Mouse (Mus musculus) lung, embryonic 14.5 days (tissue): ENCODE data around the gene Cep135. TPM values are rescaled to one million over a fixed set of nuclear protein-coding genes. Genes with fewer than 3 reads are reported as not detected.

Experiments used
- ATAC-seq: fragments of 200-750 bp; cut with Nextera tagmentation; 2 replicates; pipeline ENCODE4 v1.8.0; 2017; ENCODE audit warnings: mild to moderate bottlenecking, moderate TSS enrichment, moderate library complexity; ENCODE audit not compliant: insufficient read depth
- DNase-seq: peaks from one replicate; pipeline ENCODE4 v3.0.0-alpha.2; 2015
- H3K27ac ChIP-seq: fragments of 300-500 bp; sonication (generic); 2 replicates; pipeline ENCODE4 v1.5.1; 2014; ENCODE audit warnings: low read depth, mild to moderate bottlenecking, moderate library complexity
- H3K27me3 ChIP-seq: fragments of 300-500 bp; sonication (generic); 2 replicates; pipeline ENCODE4 v1.6.1; 2014; ENCODE audit warnings: low read length, control low read depth; ENCODE audit not compliant: insufficient read depth
- H3K36me3 ChIP-seq: fragments of 300-500 bp; sonication (generic); 2 replicates; pipeline ENCODE4 v1.6.1; 2014; ENCODE audit warnings: control low read depth; ENCODE audit not compliant: insufficient read depth
- H3K4me1 ChIP-seq: fragments of 300-500 bp; sonication (generic); 2 replicates; pipeline ENCODE4 v1.6.1; 2014; ENCODE audit warnings: antibody characterized with exemption, control low read depth; ENCODE audit not compliant: insufficient read depth
- H3K4me2 ChIP-seq: fragments of 300-500 bp; sonication (generic); 2 replicates; pipeline ENCODE4 v1.6.1; 2014; ENCODE audit warnings: mild to moderate bottlenecking
- H3K4me3 ChIP-seq: fragments of 300-500 bp; sonication (generic); 2 replicates; pipeline ENCODE4 v1.5.1; 2014; ENCODE audit warnings: low read depth, low read length
- H3K9ac ChIP-seq: fragments of 300-500 bp; sonication (generic); 2 replicates; pipeline ENCODE4 v1.6.1; 2014
- H3K9me3 ChIP-seq: fragments of 300-500 bp; sonication (generic); 2 replicates; pipeline ENCODE4 v1.6.1; 2016; ENCODE audit warnings: low read depth, low read length, control low read depth
- CTCF ChIP-seq: IDR thresholded peaks from 2 replicates; pipeline ENCODE4 v1.5.1; 2016; ENCODE audit warnings: antibody characterized with exemption, low read depth
- WGBS: fragments of 180-500 bp; shearing (Covaris S2); extraction: QIAGEN DNeasy Blood & Tissue Kit; methylation state at CpG from one replicate; pipeline ENCODE4 v1.1.7; 2014; 5-methylcytosine and 5-hydroxymethylcytosine counted together
- polyA plus RNA-seq: library from polyadenylated mRNA; unstranded; fragments of >200 nt; fragmentation: Nextera tagmentation; extraction: Ambion mirVana; gene quantifications from 2 replicates; pipeline ENCODE4 v1.2.1, GENCODE M21; 2014

Gene Cep135
- polyA plus RNA-seq, 1 experiment from 2014 or later = 9.6 TPM

GRCm38 (mm10) chr5:76666026-76666756 is 77.7 kb downstream of the Cep135 start:
- no peaks in the 10 kb centered on the region for H3K4me1 ChIP-seq
- ATAC-seq (no peak), DNase-seq (no peak)
- H3K27me3 ChIP-seq = no peaks in the 10 kb centered on the region
- no peak overlapping the region for H3K4me2 ChIP-seq
- TF ChIP-seq CTCF = no peak
- H3K4me3 ChIP-seq = no peak overlapping the region
- 63% methylated on average over 6 of the region's 6 CpGs for WGBS
- no peaks in the 10 kb centered on the region for H3K9me3 ChIP-seq
- no peaks in the 10 kb centered on the region for H3K36me3 ChIP-seq
- no peak overlapping the region for H3K27ac ChIP-seq
- H3K9ac ChIP-seq = no peak overlapping the region

DNA sequence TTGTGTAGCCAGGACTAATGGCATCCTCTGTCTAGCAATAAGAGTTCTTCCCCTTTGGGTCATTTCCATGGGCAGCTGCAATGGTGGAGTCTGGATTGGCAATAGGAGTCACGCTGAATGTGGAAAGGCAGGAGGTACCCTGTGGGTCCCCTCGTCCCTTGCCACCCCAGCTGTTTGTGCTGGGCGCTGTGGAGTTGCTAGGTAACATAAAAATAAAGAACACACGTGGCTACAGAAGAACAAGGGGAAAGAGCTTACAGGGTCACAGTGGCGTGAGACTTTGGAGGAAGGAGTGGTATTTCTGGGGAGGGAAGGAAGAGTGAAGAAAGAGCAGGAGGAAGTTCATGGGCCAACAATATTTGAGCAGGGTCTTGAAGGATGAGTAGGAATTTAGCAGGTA is 79.6 kb downstream of the Cep135 start:
- no peak overlapping the region for H3K27ac ChIP-seq
- no peaks in the 10 kb centered on the region for H3K9me3 ChIP-seq
- H3K36me3 ChIP-seq = no peaks in the 10 kb centered on the region
- no peak overlapping the region for H3K9ac ChIP-seq
- DNase-seq (no peak), ATAC-seq (no peak)
- H3K27me3 ChIP-seq = no peaks in the 10 kb centered on the region
- H3K4me2 ChIP-seq = no peak overlapping the region
- 67% methylated on average over 5 of the region's 5 CpGs for WGBS
- no peak overlapping the region for H3K4me3 ChIP-seq
- H3K4me1 ChIP-seq = no peaks in the 10 kb centered on the region
- no peak for TF ChIP-seq CTCF

DNA sequence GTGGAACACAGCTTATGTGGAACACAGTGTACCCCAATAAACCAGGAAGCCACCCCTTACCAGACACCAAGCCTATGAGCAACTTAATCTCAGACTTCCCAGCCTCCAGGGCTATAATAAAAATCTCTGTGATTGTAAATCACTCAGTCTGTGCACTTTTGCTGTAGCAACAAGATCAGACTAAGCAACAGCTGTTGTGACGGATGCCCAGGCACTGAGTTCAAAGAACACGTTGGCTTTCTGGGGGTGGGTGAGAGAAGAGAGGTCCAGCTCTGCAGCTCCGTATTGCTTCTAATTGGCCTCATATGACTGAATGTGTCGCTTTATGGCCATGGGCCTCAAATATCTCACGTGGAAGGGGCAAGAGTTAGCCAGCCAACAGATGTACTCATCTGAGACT is 80.0 kb downstream of the Cep135 start:
- no peak for ATAC-seq
- Histone ChIP-seq H3K36me3 (no peaks in the 10 kb centered on the region), H3K4me3 (no peak overlapping the region), H3K4me2 (no peak overlapping the region), H3K27me3 (no peaks in the 10 kb centered on the region), H3K4me1 (no peaks in the 10 kb centered on the region), H3K9ac (no peak overlapping the region), H3K9me3 (no peaks in the 10 kb centered on the region), H3K27ac (no peak overlapping the region)
- DNase-seq = no peak
- TF ChIP-seq CTCF = no peak
- 78% methylated on average over 5 of the region's 5 CpGs for WGBS

- Histone ChIP-seq H3K27ac (no peak overlapping the region), H3K9ac (no peak overlapping the region), H3K4me3 (no peak overlapping the region), H3K27me3 (no peaks in the 10 kb centered on the region), H3K9me3 (no peaks in the 10 kb centered on the region), H3K4me1 (no peaks in the 10 kb centered on the region), H3K36me3 (no peaks in the 10 kb centered on the region), H3K4me2 (no peak overlapping the region)
- ATAC-seq (no peak), DNase-seq (no peak)
- 88% methylated on average over 10 of the region's 10 CpGs for WGBS
- no peak for TF ChIP-seq CTCF
Measured at GRCm38 (mm10) chr5:76670183-76670582, 81.7 kb downstream of the Cep135 start.

- no peaks in the 10 kb centered on the region for H3K36me3 ChIP-seq
- DNase-seq (no peak), ATAC-seq (no peak)
- WGBS = 89% methylated on average over 5 of the region's 5 CpGs
- H3K27me3 ChIP-seq = no peaks in the 10 kb centered on the region
- no peak overlapping the region for H3K4me2 ChIP-seq
- no peak overlapping the region for H3K4me3 ChIP-seq
- no peak overlapping the region for H3K9ac ChIP-seq
- no peaks in the 10 kb centered on the region for H3K4me1 ChIP-seq
- TF ChIP-seq CTCF = no peak
- H3K27ac ChIP-seq = no peak overlapping the region
- no peaks in the 10 kb centered on the region for H3K9me3 ChIP-seq
Measured at GRCm38 (mm10) chr5:76674022-76674653, 85.6 kb downstream of the Cep135 start.

GRCm38 (mm10) chr5:76675369-76675768 is 86.9 kb downstream of the Cep135 start:
- Histone ChIP-seq H3K4me2 (no peak overlapping the region), H3K4me1 (no peaks in the 10 kb centered on the region), H3K36me3 (no peaks in the 10 kb centered on the region), H3K9ac (no peak overlapping the region), H3K27ac (no peak overlapping the region), H3K27me3 (no peaks in the 10 kb centered on the region), H3K4me3 (no peak overlapping the region), H3K9me3 (no peaks in the 10 kb centered on the region)
- no peak for ATAC-seq
- 61% methylated on average over 4 of the region's 4 CpGs for WGBS
- peak; percentile 45 for DNase-seq
- no peak for TF ChIP-seq CTCF

DNA sequence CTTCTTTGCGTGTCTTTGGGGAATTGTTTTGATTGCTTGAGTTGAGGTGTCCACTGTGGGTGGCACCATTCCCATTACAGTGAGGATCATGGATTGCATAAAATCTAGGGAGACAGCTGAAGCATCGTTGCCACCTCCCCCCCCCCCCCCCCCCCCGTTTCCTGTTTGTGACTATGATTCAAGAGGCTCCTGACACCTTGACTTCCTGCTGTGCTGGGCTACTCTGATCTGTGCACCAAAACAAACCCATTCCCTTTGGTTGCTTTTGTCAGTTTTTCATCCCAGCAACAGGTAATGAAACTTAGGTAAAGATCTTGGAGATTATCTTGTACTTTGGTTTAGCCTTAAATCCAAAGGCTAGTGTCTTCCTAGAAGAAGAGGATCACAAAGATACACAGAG is 92.5 kb downstream of the Cep135 start:
- Histone ChIP-seq H3K27ac (no peak overlapping the region), H3K9ac (no peak overlapping the region), H3K9me3 (no peaks in the 10 kb centered on the region), H3K4me2 (no peak overlapping the region), H3K4me3 (no peak overlapping the region), H3K36me3 (no peaks in the 10 kb centered on the region), H3K4me1 (no peaks in the 10 kb centered on the region; the same call in 1 of the 2 replicates), H3K27me3 (no peaks in the 10 kb centered on the region)
- WGBS = 57% methylated on average over 3 of the region's 3 CpGs
- ATAC-seq = no peak
- no peak for TF ChIP-seq CTCF
- DNase-seq = no peak
